Mouse (Mus musculus) kidney, embryonic 14.5 days (tissue): ENCODE results near the gene Bcl2l1. TPM values are rescaled to one million over a fixed set of nuclear protein-coding genes. Genes with fewer than 3 reads are reported as not detected.
A peak's percentile ranks its signal among the peaks of the same experiment; 100 is the strongest.

ENCODE experiments used
- ATAC-seq: fragments of 200-750 bp; cut with Nextera tagmentation; 2 replicates; pipeline ENCODE4 v1.8.0; 2017; ENCODE audit warnings: moderate number of reproducible peaks, mild to moderate bottlenecking, moderate TSS enrichment, moderate library complexity; ENCODE audit not compliant: low FRiP score, low TSS enrichment
- H3K27ac ChIP-seq: fragments of 300-500 bp; sonication (generic); 2 replicates; pipeline ENCODE4 v1.5.1; 2014; ENCODE audit warnings: low read depth, mild to moderate bottlenecking, low read length, moderate library complexity, mixed read lengths
- H3K27me3 ChIP-seq: fragments of 300-500 bp; sonication (generic); 2 replicates; pipeline ENCODE4 v1.6.1; 2014; ENCODE audit warnings: mild to moderate bottlenecking, low read length; ENCODE audit not compliant: control insufficient read depth, insufficient read depth
- H3K36me3 ChIP-seq: fragments of 300-500 bp; sonication (generic); 2 replicates; pipeline ENCODE4 v1.6.1; 2014; ENCODE audit warnings: low read length, mixed read lengths; ENCODE audit not compliant: control insufficient read depth, insufficient read depth
- H3K4me1 ChIP-seq: fragments of 300-500 bp; sonication (generic); 2 replicates; pipeline ENCODE4 v1.6.1; 2014; ENCODE audit warnings: low read length, mixed read lengths; ENCODE audit not compliant: control insufficient read depth, insufficient read depth
- H3K4me2 ChIP-seq: fragments of 300-500 bp; sonication (generic); replicated peaks from 2 replicates; pipeline ENCODE4 v1.6.1; 2014; ENCODE audit warnings: low read depth, mild to moderate bottlenecking, low read length
- H3K4me3 ChIP-seq: fragments of 300-500 bp; sonication (generic); 2 replicates; pipeline ENCODE4 v1.5.1; 2014; ENCODE audit warnings: mild to moderate bottlenecking, low read length
- H3K9ac ChIP-seq: fragments of 300-500 bp; sonication (generic); 2 replicates; pipeline ENCODE4 v1.6.1; 2014; ENCODE audit warnings: low read depth, mild to moderate bottlenecking, low read length, moderate library complexity
- H3K9me3 ChIP-seq: fragments of 300-500 bp; sonication (generic); 2 replicates; pipeline ENCODE4 v1.6.1; 2016; ENCODE audit warnings: low read length; ENCODE audit not compliant: control insufficient read depth
- WGBS: fragments of 180-500 bp; shearing (Covaris S2); extraction: QIAGEN DNeasy Blood & Tissue Kit; methylation state at CpG from one replicate; pipeline ENCODE4 v1.1.7; 2014; 5-methylcytosine and 5-hydroxymethylcytosine counted together
- polyA plus RNA-seq: library from polyadenylated mRNA; unstranded; fragments of >200 nt; fragmentation: Nextera tagmentation; extraction: Ambion mirVana; gene quantifications from 2 replicates; pipeline ENCODE4 v1.2.1, GENCODE M21; 2014

The Bcl2l1 gene
- polyA plus RNA-seq, 1 experiment from 2014 or later = 96.1 TPM

GRCm38 (mm10) chr2:152764172-152765044 lies 67.1 kb downstream of the Bcl2l1 start:
- 2% methylated on average over 14 of the region's 14 CpGs for WGBS
- H3K4me3 ChIP-seq = no peak overlapping the region
- H3K27ac ChIP-seq = no peak overlapping the region
- no peaks in the 10 kb centered on the region for H3K9me3 ChIP-seq
- H3K4me2 ChIP-seq = peak overlapping the region; percentile 15; the same call in 1 of the 2 replicates
- H3K36me3 ChIP-seq = no peaks in the 10 kb centered on the region
- no peak overlapping the region for H3K9ac ChIP-seq
- H3K4me1 ChIP-seq = peaks cover 31% of the 10 kb centered on the region
- ATAC-seq = peak; percentile 11; the same call in 1 of the 2 replicates
- H3K27me3 ChIP-seq = no peaks in the 10 kb centered on the region

GRCm38 (mm10) chr2:152763310-152763709 lies 68.2 kb downstream of the Bcl2l1 start:
- Histone ChIP-seq H3K27ac (no peak overlapping the region), H3K9me3 (no peaks in the 10 kb centered on the region), H3K36me3 (no peaks in the 10 kb centered on the region), H3K4me2 (no peak overlapping the region), H3K4me3 (no peak overlapping the region), H3K4me1 (peaks cover 31% of the 10 kb centered on the region), H3K9ac (no peak overlapping the region), H3K27me3 (no peaks in the 10 kb centered on the region)
- 70% methylated on average over 6 of the region's 6 CpGs for WGBS
- ATAC-seq = no peak

- Histone ChIP-seq H3K4me3 (no peak overlapping the region), H3K9ac (no peak overlapping the region), H3K4me1 (peaks cover 15% of the 10 kb centered on the region), H3K36me3 (no peaks in the 10 kb centered on the region), H3K27me3 (peaks cover 3% of the 10 kb centered on the region; the same call in 1 of the 2 replicates), H3K4me2 (no peak overlapping the region), H3K9me3 (no peaks in the 10 kb centered on the region), H3K27ac (no peak overlapping the region)
- no peak for ATAC-seq
- 50% methylated on average over 4 of the region's 4 CpGs for WGBS
Measured at GRCm38 (mm10) chr2:152758351-152758750, 73.2 kb downstream of the Bcl2l1 start.

DNA sequence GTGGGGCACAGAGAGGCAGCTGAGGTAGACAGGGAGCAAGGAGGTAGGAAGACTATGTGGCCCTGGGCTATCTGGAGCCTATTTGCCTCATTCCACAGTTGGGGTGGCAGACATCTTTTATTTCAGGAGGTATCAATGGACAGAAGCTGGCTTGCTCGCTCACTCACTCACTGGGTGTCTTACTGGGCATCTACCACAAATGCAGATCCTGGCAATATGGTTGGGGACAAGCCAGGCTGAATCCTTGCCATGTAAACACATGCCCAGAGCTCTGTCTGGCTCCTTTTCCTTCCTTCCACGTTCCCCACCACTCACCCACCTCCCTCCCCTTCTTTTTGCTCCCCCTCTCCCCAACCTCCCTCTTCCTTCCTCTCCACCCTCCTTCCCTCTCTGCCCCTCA lies 74.0 kb downstream of the Bcl2l1 start:
- Histone ChIP-seq H3K9ac (no peak overlapping the region), H3K27me3 (peaks cover 3% of the 10 kb centered on the region; the same call in 1 of the 2 replicates), H3K4me1 (peaks cover 15% of the 10 kb centered on the region), H3K27ac (no peak overlapping the region), H3K4me3 (no peak overlapping the region), H3K9me3 (no peaks in the 10 kb centered on the region), H3K36me3 (no peaks in the 10 kb centered on the region), H3K4me2 (no peak overlapping the region)
- WGBS = 73% methylated on average over 2 of the region's 2 CpGs
- no peak for ATAC-seq

DNA sequence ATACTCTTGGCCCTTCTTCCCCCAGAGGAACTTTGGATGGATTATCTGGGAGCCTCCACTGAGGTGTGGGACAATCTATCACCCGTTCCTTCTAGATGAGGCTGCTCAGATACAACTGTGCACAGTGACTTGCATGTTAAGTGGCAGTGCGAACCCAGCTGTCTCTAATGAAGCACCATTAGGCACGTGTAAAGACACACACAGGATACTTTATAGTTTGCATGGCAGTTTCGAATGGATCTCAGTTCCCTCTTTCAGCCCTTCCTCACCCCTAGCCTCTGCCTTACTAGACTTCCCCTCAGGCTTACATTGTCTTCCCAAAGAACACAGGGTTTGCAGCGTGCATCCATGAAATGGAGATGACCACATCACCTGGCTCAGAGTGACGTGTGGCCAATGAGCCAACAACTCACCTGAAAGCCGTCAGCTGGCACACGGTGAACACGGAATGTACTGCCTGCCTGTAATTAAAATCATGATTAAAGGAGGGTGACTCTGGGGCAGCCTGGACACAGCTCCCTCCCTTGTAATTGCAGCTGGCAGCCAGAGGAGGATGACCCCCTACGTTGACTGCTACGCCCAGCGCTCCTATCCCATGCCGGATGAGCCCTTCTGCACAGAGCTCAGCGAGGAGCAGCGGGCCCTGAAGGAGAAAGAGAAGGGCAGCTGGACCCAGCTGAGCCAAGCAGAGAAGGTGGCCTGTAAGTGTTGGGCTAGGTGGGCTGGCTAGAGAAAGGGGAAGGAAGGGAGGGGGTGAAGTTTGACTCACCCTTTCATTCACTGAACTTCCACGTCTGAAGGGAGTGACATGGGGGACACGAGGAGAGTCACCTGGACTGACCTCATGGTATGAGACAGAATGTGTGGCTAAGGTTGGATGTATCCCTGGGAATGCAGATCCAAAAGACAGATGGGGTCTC lies 74.8 kb downstream of the Bcl2l1 start:
- no peaks in the 10 kb centered on the region for H3K36me3 ChIP-seq
- H3K4me3 ChIP-seq = no peak overlapping the region
- H3K27ac ChIP-seq = no peak overlapping the region
- peak; percentile 36; the same call in 1 of the 2 replicates for ATAC-seq
- H3K4me2 ChIP-seq = no peak overlapping the region
- H3K27me3 ChIP-seq = peaks cover 3% of the 10 kb centered on the region; the same call in 1 of the 2 replicates
- WGBS = 48% methylated on average over 17 of the region's 17 CpGs
- no peak overlapping the region for H3K9ac ChIP-seq
- H3K9me3 ChIP-seq = no peaks in the 10 kb centered on the region
- peaks cover 15% of the 10 kb centered on the region for H3K4me1 ChIP-seq

- Histone ChIP-seq H3K27ac (no peak within 1 kb of the TSS), H3K9me3 (no peaks in the 10 kb centered on the region), H3K27me3 (peaks cover 3% of the 10 kb centered on the region; the same call in 1 of the 2 replicates), H3K4me2 (peak within 1 kb of the TSS; percentile 50), H3K4me3 (peak within 1 kb of the TSS; percentile 35; the same call in 1 of the 2 replicates), H3K36me3 (no peaks in the 10 kb centered on the region), H3K4me1 (peaks cover 15% of the 10 kb centered on the region), H3K9ac (peak within 1 kb of the TSS; percentile 42; the same call in 1 of the 2 replicates)
- WGBS = 3% methylated on average over 30 of the region's 30 CpGs
- ATAC-seq = peak; percentile 54; the same call in 1 of the 2 replicates
Measured at GRCm38 (mm10) chr2:152753944-152754711, 77.4 kb downstream of the Bcl2l1 start, which contains the start of gene Cox4i2. Gene Cox4i2 (plus strand): TSS chr2:152754173.

DNA sequence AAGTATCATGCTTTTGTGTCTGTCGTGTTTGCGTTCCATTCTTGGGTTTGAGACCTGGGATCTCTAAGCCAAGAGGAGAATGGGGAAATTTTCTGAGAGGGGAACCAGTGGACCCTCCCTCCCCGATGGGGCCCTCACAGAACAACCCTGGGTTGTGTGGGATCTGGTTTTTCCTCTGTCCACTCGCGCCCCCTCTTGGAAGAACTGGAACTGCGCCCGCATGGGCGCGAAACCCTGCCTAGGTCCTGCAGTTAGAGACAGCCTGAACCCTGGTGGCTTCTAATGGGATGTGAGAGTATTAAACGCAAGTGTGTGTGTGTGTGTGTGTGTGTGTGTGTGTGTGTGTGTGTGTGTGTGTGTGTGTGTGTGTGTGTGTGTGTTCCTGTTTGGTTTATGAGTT lies 89.1 kb downstream of the Bcl2l1 start:
- H3K4me2 ChIP-seq = no peak overlapping the region
- WGBS = 37% methylated on average over 10 of the region's 10 CpGs
- H3K9ac ChIP-seq = no peak overlapping the region
- no peaks in the 10 kb centered on the region for H3K27me3 ChIP-seq
- H3K4me1 ChIP-seq = peaks cover 40% of the 10 kb centered on the region
- ATAC-seq = peak; percentile 37; the same call in 1 of the 2 replicates
- H3K36me3 ChIP-seq = peaks cover 3% of the 10 kb centered on the region; the same call in 1 of the 2 replicates
- no peak overlapping the region for H3K4me3 ChIP-seq
- peak overlapping the region; percentile 82; the same call in 1 of the 2 replicates for H3K27ac ChIP-seq
- H3K9me3 ChIP-seq = no peaks in the 10 kb centered on the region
